Mouse (Mus musculus): ENCODE measurements around the gene Tmem217. TPM values are rescaled to one million over a fixed set of nuclear protein-coding genes. Genes with fewer than 3 reads are reported as not detected.

The Tmem217 gene
- polyA plus RNA-seq, 1 experiment = not detected

- no peaks in the 10 kb centered on the region for H3K27me3 ChIP-seq (ENCODE audit: control insufficient read depth, insufficient read depth, insufficient read length)
- H3K4me2 ChIP-seq (ENCODE audit: low read depth) = no peak overlapping the region
- TF ChIP-seq TCF12 (IDR thresholded peaks at IDR 0.05; ENCODE audit: insufficient read depth, poor library complexity, severe bottlenecking) (no peak), POLR2A (IDR thresholded peaks at IDR 0.05; ENCODE audit: insufficient read length, low read depth) (no peak), MYOD1 (IDR thresholded peaks at IDR 0.05; ENCODE audit: control insufficient read depth in 1 of 3, insufficient read length in 2 of 3, low read depth in 2 of 3) (no peak), POLR2AphosphoS2 (IDR thresholded peaks at IDR 0.05; ENCODE audit: insufficient read length, low read depth) (no peak), CEBPB (IDR thresholded peaks at IDR 0.05; ENCODE audit: insufficient read depth, poor library complexity, severe bottlenecking) (no peak), MAX (IDR thresholded peaks at IDR 0.05; ENCODE audit: low read depth) (no peak), TCF3 (IDR thresholded peaks at IDR 0.05; ENCODE audit: insufficient read length, low read depth) (no peak), USF1 (IDR thresholded peaks at IDR 0.05; ENCODE audit: low read depth) (no peak)
- H3ac ChIP-seq (ENCODE audit: control insufficient read depth, insufficient read length) = no peak overlapping the region
- no peaks in the 10 kb centered on the region for H3K79me2 ChIP-seq (ENCODE audit: control insufficient read depth, insufficient read depth)
- H3K4me3 ChIP-seq = no peak overlapping the region
- no peaks in the 10 kb centered on the region for H3K36me3 ChIP-seq (ENCODE audit: control insufficient read depth, insufficient read depth)
These were observed 32.6 kb upstream of the Tmem217 start for GRCm38 (mm10) chr17:29584737-29585136.

- Histone ChIP-seq H3ac (ENCODE audit: control insufficient read depth, insufficient read length) (no peak overlapping the region), H3K4me3 (no peak overlapping the region), H3K4me2 (ENCODE audit: low read depth) (no peak overlapping the region), H3K27me3 (ENCODE audit: control insufficient read depth, insufficient read depth, insufficient read length) (no peaks in the 10 kb centered on the region), H3K79me2 (ENCODE audit: control insufficient read depth, insufficient read depth) (no peaks in the 10 kb centered on the region), H3K36me3 (ENCODE audit: control insufficient read depth, insufficient read depth) (no peaks in the 10 kb centered on the region)
- no peak for TF ChIP-seq TCF12 (IDR thresholded peaks at IDR 0.05; ENCODE audit: insufficient read depth, poor library complexity, severe bottlenecking)
- no peak for TF ChIP-seq SRF (IDR thresholded peaks at IDR 0.05; ENCODE audit: control insufficient read depth, insufficient read length, low read depth)
- no peak for TF ChIP-seq USF1 (IDR thresholded peaks at IDR 0.05; ENCODE audit: low read depth)
- TF ChIP-seq MYOD1 (IDR thresholded peaks at IDR 0.05; ENCODE audit: control insufficient read depth in 1 of 3, insufficient read length in 2 of 3, low read depth in 2 of 3) = no peak
- TF ChIP-seq MYOG (IDR thresholded peaks at IDR 0.05; ENCODE audit: control insufficient read depth in 1 of 3, insufficient read depth in 1 of 3, insufficient read length in 2 of 3, low read depth in 2 of 3) = no peak
- no peak for TF ChIP-seq REST (IDR thresholded peaks at IDR 0.05; ENCODE audit: insufficient read depth, insufficient read length)
- TF ChIP-seq POLR2A (IDR thresholded peaks at IDR 0.05; ENCODE audit: insufficient read length, low read depth) = no peak
- no peak for TF ChIP-seq CEBPB (IDR thresholded peaks at IDR 0.05; ENCODE audit: insufficient read depth, poor library complexity, severe bottlenecking)
- TF ChIP-seq MAX (IDR thresholded peaks at IDR 0.05; ENCODE audit: low read depth) = no peak
- no peak for TF ChIP-seq TCF3 (IDR thresholded peaks at IDR 0.05; ENCODE audit: insufficient read length, low read depth)
- no peak for TF ChIP-seq E2F4 (IDR thresholded peaks at IDR 0.05; ENCODE audit: insufficient read depth)
- TF ChIP-seq POLR2AphosphoS2 (IDR thresholded peaks at IDR 0.05; ENCODE audit: insufficient read length, low read depth) = no peak
These were observed 32.1 kb upstream of the Tmem217 start for GRCm38 (mm10) chr17:29584306-29584705.

- no peak overlapping the region for H3K4me2 ChIP-seq (ENCODE audit: low read depth)
- H3K4me3 ChIP-seq = no peak overlapping the region
- TF ChIP-seq E2F4 (IDR thresholded peaks at IDR 0.05; ENCODE audit: insufficient read depth) (no peak), TCF3 (IDR thresholded peaks at IDR 0.05; ENCODE audit: insufficient read length, low read depth) (no peak), CEBPB (IDR thresholded peaks at IDR 0.05; ENCODE audit: insufficient read depth, poor library complexity, severe bottlenecking) (no peak), MYOG (IDR thresholded peaks at IDR 0.05; ENCODE audit: control insufficient read depth in 1 of 3, insufficient read depth in 1 of 3, insufficient read length in 2 of 3, low read depth in 2 of 3) (no peak)
- no peaks in the 10 kb centered on the region for H3K79me2 ChIP-seq (ENCODE audit: control insufficient read depth, insufficient read depth)
- no peak overlapping the region for H3ac ChIP-seq (ENCODE audit: control insufficient read depth, insufficient read length)
- no peaks in the 10 kb centered on the region for H3K36me3 ChIP-seq (ENCODE audit: control insufficient read depth, insufficient read depth)
- H3K27me3 ChIP-seq (ENCODE audit: control insufficient read depth, insufficient read depth, insufficient read length) = no peaks in the 10 kb centered on the region
These were observed 31.4 kb upstream of the Tmem217 start for GRCm38 (mm10) chr17:29583569-29583968.

DNA sequence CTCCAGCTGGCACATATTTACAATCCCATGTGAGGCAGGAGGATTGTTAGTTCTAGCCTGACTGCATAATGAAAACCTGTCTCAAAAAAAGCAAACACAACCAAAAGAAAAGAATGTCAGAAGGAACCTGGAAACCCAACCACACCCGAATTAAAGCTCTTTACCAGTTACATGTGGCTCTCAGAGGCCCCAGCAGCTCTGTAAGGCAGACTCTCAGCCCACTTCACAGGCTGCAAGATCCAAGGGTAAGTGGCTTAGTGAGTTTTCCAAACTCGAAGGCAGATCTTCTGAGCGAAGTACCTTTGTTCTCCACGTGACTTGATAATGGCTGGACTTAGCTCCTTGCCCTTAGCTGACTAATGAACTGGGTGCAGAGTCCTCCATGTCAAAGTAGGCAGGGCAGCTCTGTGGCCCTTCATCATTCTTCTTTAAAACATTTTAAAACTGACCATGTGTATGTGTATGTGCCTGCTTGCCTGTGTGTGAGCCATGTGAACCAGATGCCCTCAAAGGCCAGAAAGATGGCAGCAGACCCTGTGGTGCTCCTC is 27.5 kb upstream of the Tmem217 start:
- no peak overlapping the region for H3ac ChIP-seq (ENCODE audit: control insufficient read depth, insufficient read length)
- no peak overlapping the region for H3K4me3 ChIP-seq
- H3K36me3 ChIP-seq (ENCODE audit: control insufficient read depth, insufficient read depth) = peaks cover 6% of the 10 kb centered on the region
- TF ChIP-seq MAX (IDR thresholded peaks at IDR 0.05; ENCODE audit: low read depth) = no peak
- H3K27me3 ChIP-seq (ENCODE audit: control insufficient read depth, insufficient read depth, insufficient read length) = no peaks in the 10 kb centered on the region
- no peaks in the 10 kb centered on the region for H3K79me2 ChIP-seq (ENCODE audit: control insufficient read depth, insufficient read depth)
- no peak overlapping the region for H3K4me2 ChIP-seq (ENCODE audit: low read depth)

DNA sequence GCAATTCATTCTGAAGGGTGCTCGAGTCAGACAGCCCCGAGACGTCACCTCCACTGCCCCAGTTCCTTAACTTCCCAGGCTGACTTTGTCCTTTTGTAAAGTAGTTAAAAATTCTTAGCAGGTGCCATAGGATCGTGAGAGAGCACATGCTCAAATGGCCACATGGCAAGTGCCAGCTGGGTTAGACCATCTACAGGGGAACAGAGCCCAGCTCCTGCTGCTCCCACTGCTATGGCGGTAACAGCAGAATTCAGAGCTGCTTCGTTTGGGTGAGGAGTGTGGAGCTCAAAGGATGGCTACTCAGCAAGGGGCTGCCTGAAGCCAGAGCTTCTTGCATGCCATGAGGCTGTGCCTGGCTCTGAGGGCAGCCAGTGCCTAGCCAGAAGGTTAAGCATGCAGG is 17.6 kb upstream of the Tmem217 start:
- Histone ChIP-seq H3K79me2 (ENCODE audit: control insufficient read depth, insufficient read depth) (no peaks in the 10 kb centered on the region), H3K36me3 (ENCODE audit: control insufficient read depth, insufficient read depth) (peaks cover 11% of the 10 kb centered on the region), H3K4me3 (no peak overlapping the region), H3K27me3 (ENCODE audit: control insufficient read depth, insufficient read depth, insufficient read length) (no peaks in the 10 kb centered on the region), H3K4me2 (ENCODE audit: low read depth) (no peak overlapping the region), H3ac (ENCODE audit: control insufficient read depth, insufficient read length) (no peak overlapping the region)
- TF ChIP-seq POLR2A (IDR thresholded peaks at IDR 0.05; ENCODE audit: insufficient read length, low read depth) (no peak), TCF12 (IDR thresholded peaks at IDR 0.05; ENCODE audit: insufficient read depth, poor library complexity, severe bottlenecking) (no peak), MAX (IDR thresholded peaks at IDR 0.05; ENCODE audit: low read depth) (no peak), E2F4 (IDR thresholded peaks at IDR 0.05; ENCODE audit: insufficient read depth) (no peak), TCF3 (IDR thresholded peaks at IDR 0.05; ENCODE audit: insufficient read length, low read depth) (no peak), MYOG (IDR thresholded peaks at IDR 0.05; ENCODE audit: control insufficient read depth in 1 of 3, insufficient read depth in 1 of 3, insufficient read length in 2 of 3, low read depth in 2 of 3) (no peak), REST (IDR thresholded peaks at IDR 0.05; ENCODE audit: insufficient read depth, insufficient read length) (no peak), CEBPB (IDR thresholded peaks at IDR 0.05; ENCODE audit: insufficient read depth, poor library complexity, severe bottlenecking) (no peak)

Data from myocyte (in vitro differentiated cells).